8 mouse cellular contexts compared by ENCODE assay signal in genomic region chr6:128445761-128446535, GRCm38 (mm10). TPM values are rescaled to one million over a fixed set of nuclear protein-coding genes. Genes with fewer than 3 reads are reported as not detected.
DNase-seq lines count a peak whose midpoint lies in the region; ATAC-seq lines count a peak whose summit lies in the region.

No protein-coding gene starts in this region.

- ATAC-seq in embryonic facial prominence, embryonic 15.5 days (ENCODE audit: insufficient number of reproducible peaks, low FRiP score, low TSS enrichment, low read depth), result 0 out of 2 replicates have a peak, but pooled peaks have one; percentile 40
- ATAC-seq in megakaryocyte, adult 5-6 weeks (ENCODE audit: poor library complexity, severe bottlenecking), result peak; percentile 74

- H3K36me3 ChIP-seq in embryonic facial prominence, embryonic 15.5 days, result no peaks in the 10 kb centered on the region
- H3K36me3 ChIP-seq in splenic B cell, adult 2 months (ENCODE audit: control insufficient read depth, insufficient read depth, low read length, poor library complexity, severe bottlenecking), result no peaks in the 10 kb centered on the region

- no peaks in the 10 kb centered on the region for H3K27me3 ChIP-seq in embryonic facial prominence, embryonic 15.5 days
- no peaks in the 10 kb centered on the region for H3K27me3 ChIP-seq in splenic B cell, adult 2 months (ENCODE audit: control insufficient read depth, insufficient read depth, low read length, poor library complexity, severe bottlenecking)

- H3K27ac ChIP-seq in embryonic facial prominence, embryonic 15.5 days (replicated peaks), result no peak overlapping the region

- DNase-seq in layer of hippocampus, adult 11-12 months (ENCODE audit: low spot score), result peak; percentile 71
- DNase-seq in layer of hippocampus, postnatal 36 days, result no peak
- peak; percentile 49 for DNase-seq in adipocyte (ENCODE audit: low spot score)
- peak; percentile 67 to 80 for DNase-seq in heart, postnatal 10 days
- peak; percentile 82 to 84 for DNase-seq in kidney, postnatal 36 days
- peak; percentile 64 for DNase-seq in splenic B cell, adult 2 months (ENCODE audit: low read depth, low spot score)

- no peaks in the 10 kb centered on the region for H3K4me1 ChIP-seq in embryonic facial prominence, embryonic 15.5 days

- H3K9ac ChIP-seq in embryonic facial prominence, embryonic 15.5 days, result no peak overlapping the region

- peak overlapping the region; percentile 31 for H3K4me2 ChIP-seq in embryonic facial prominence, embryonic 15.5 days (replicated peaks)

- H3K9me3 ChIP-seq in embryonic facial prominence, embryonic 15.5 days (replicated peaks), result no peaks in the 10 kb centered on the region

- intact Hi-C loops in heart, postnatal 10 days (cut with DNase I), result loop anchor here (1.0 kb wide), 1 partner anchor 33 kb away; no protein-coding TSS in a partner anchor

- WGBS in embryonic facial prominence, embryonic 15.5 days, result 15% methylated on average over 14 of the region's 14 CpGs

- H3K4me3 ChIP-seq in embryonic facial prominence, embryonic 15.5 days (replicated peaks), result no peak overlapping the region

RNA-seq across cellular contexts. Expression of gene Fkbp4, which starts 7.5 kb away (rescaled TPM):
- 100 to 1,000 TPM; 123 to 134 TPM for total RNA-seq in layer of hippocampus, postnatal 36 days (2021)
- 341 and 347 TPM in 2 replicates for polyA plus RNA-seq in embryonic facial prominence, embryonic 15.5 days (2015; fragmentation: Nextera tagmentation; extraction: Ambion mirVana)
- 100 to 1,000 TPM; 202 to 247 TPM for total RNA-seq in heart, postnatal 10 days (2021)
- total RNA-seq in megakaryocyte, adult 5-6 weeks (2015), result 34.6 and 38.1 TPM in 2 replicates
- total RNA-seq in megakaryocyte, adult 5-6 weeks (2017), result 93.1 and 95.7 TPM in 2 replicates

RNA-seq across cellular contexts. Expression of gene Itfg2, which starts 21.2 kb away (rescaled TPM):
- total RNA-seq in layer of hippocampus, postnatal 36 days (2021), result 10 to 100 TPM; 18.2 to 25.4 TPM
- polyA plus RNA-seq in embryonic facial prominence, embryonic 15.5 days (2015; fragmentation: Nextera tagmentation; extraction: Ambion mirVana), result 33.0 and 33.5 TPM in 2 replicates
- total RNA-seq in heart, postnatal 10 days (2021), result 10 to 100 TPM; 21.5 to 30.8 TPM
- 6.4 and 6.8 TPM in 2 replicates for total RNA-seq in megakaryocyte, adult 5-6 weeks (2015)
- total RNA-seq in megakaryocyte, adult 5-6 weeks (2017), result 6.2 and 14.1 TPM in 2 replicates

RNA-seq across cellular contexts. Expression of gene Nrip2, which starts 46.9 kb away (rescaled TPM):
- 10 to 100 TPM; 16.0 to 18.1 TPM for total RNA-seq in layer of hippocampus, postnatal 36 days (2021)
- polyA plus RNA-seq in embryonic facial prominence, embryonic 15.5 days (2015; fragmentation: Nextera tagmentation; extraction: Ambion mirVana), result 5.5 and 7.5 TPM in 2 replicates
- 1 to 10 TPM; 3.6 TPM for total RNA-seq in heart, postnatal 10 days (2021)
- not detected in 2 replicates for total RNA-seq in megakaryocyte, adult 5-6 weeks (2015)
- 0.15 TPM in 1 of 2 replicates, not detected in the other for total RNA-seq in megakaryocyte, adult 5-6 weeks (2017)

Comparison
In these comparisons a context has a peak if more than half of its experiments do, and no peak if none do; other contexts are left out.
1. DNase-seq: peak in layer of hippocampus, adult 11-12 months (single experiment), adipocyte (single experiment), heart, postnatal 10 days (2 of 2), kidney, postnatal 36 days (2 of 2) and splenic B cell, adult 2 months (single experiment); none in layer of hippocampus, postnatal 36 days (0 of 2).